Mouse (Mus musculus): Measurements from ENCODE around the gene Traf3ip1. TPM values are rescaled to one million over a fixed set of nuclear protein-coding genes. Genes with fewer than 3 reads are reported as not detected.

Traf3ip1 gene
- total and polyA plus RNA-seq, 3 experiments, result 13.6 to 19.6 TPM; not detected in 1

DNA sequence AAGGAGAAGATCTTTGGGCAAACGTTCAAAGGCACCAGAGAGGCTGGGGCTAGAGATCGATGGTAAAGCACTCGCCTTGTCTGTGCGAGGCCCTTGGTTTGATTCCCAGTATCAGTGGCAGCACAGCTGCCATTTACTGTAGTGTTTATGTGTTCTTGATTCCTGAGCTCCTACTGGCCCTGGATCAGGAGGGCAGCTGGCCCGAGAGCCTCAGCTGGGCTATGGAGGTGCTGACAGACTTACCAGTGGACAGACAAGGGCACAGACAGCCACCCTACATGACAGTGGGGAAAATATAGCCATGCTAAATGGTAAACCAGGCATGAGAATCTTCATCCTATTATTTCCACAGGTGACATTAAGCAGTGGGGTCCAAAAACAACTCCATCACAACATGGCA lies 43.6 kb upstream of the Traf3ip1 start:
- H3K9ac ChIP-seq (ENCODE audit: control insufficient read depth, low read depth, low read length, poor library complexity, severe bottlenecking), result no peak overlapping the region
- H3K27me3 ChIP-seq (ENCODE audit: control insufficient read depth in 1 of 2, insufficient read depth in 2 of 2, low read length in 2 of 2), result no peaks in the 10 kb centered on the region
- no peaks in the 10 kb centered on the region for H3K9me3 ChIP-seq (replicated peaks; ENCODE audit: insufficient read depth, low read length)
- no peak for TF ChIP-seq POLR2A (IDR thresholded peaks at IDR 0.05; ENCODE audit: control insufficient read depth in 1 of 2, insufficient read depth in 1 of 2, low read depth in 1 of 2, low read length in 2 of 2, poor library complexity in 1 of 2)
- TF ChIP-seq ETS1 (IDR thresholded peaks at IDR 0.05; ENCODE audit: low read depth, low read length), result no peak
- TF ChIP-seq NRF1 (IDR thresholded peaks at IDR 0.05; ENCODE audit: insufficient read depth, low read depth, low read length, poor library complexity, severe bottlenecking), result no peak
- TF ChIP-seq MXI1 (IDR thresholded peaks at IDR 0.05; ENCODE audit: low read depth, low read length), result no peak
- no peak for TF ChIP-seq POLR2AphosphoS5 (IDR thresholded peaks at IDR 0.05; ENCODE audit: borderline replicate concordance, low read depth, low read length)
- no peak for TF ChIP-seq UBTF (IDR thresholded peaks at IDR 0.05; ENCODE audit: borderline replicate concordance, insufficient read depth, low read depth, low read length)
- TF ChIP-seq USF1 (IDR thresholded peaks at IDR 0.05; ENCODE audit: low read depth, low read length), result no peak
- TF ChIP-seq MYB (IDR thresholded peaks at IDR 0.05; ENCODE audit: low read depth, low read length), result no peak
- TF ChIP-seq CHD2 (IDR thresholded peaks at IDR 0.05; ENCODE audit: low read length), result no peak
- TF ChIP-seq ELF1 (IDR thresholded peaks at IDR 0.05; ENCODE audit: low read depth, low read length), result no peak
- no peak for TF ChIP-seq ZC3H11A (IDR thresholded peaks at IDR 0.05; ENCODE audit: low read depth, low read length)
- TF ChIP-seq SIN3A (IDR thresholded peaks at IDR 0.05; ENCODE audit: low read length), result no peak
- TF ChIP-seq ZMIZ1 (IDR thresholded peaks at IDR 0.05; ENCODE audit: low read depth, low read length), result no peak
- peaks cover 3% of the 10 kb centered on the region for H3K79me2 ChIP-seq (ENCODE audit: control insufficient read depth, insufficient read depth, low read length, poor library complexity)
- no peak overlapping the region for H3K4me3 ChIP-seq (ENCODE audit: control insufficient read depth in 1 of 2, insufficient read depth in 1 of 2, low read depth in 2 of 2, low read length in 2 of 2)
- DNase-seq (ENCODE audit: low read depth, low spot score), result no peak
- no peak overlapping the region for H3K27ac ChIP-seq (ENCODE audit: control insufficient read depth, low read depth, low read length)
- peaks cover 3 to 30% of the 10 kb centered on the region in 2 experiments; a peak in 3 of 4 replicates for H3K4me1 ChIP-seq (ENCODE audit: control insufficient read depth in 1 of 2, insufficient read depth in 2 of 2, low read length in 2 of 2)
- peaks cover 5 to 26% of the 10 kb centered on the region in 2 experiments for H3K36me3 ChIP-seq (ENCODE audit: control insufficient read depth in 1 of 2, insufficient read depth in 2 of 2, low read length in 2 of 2)

DNA sequence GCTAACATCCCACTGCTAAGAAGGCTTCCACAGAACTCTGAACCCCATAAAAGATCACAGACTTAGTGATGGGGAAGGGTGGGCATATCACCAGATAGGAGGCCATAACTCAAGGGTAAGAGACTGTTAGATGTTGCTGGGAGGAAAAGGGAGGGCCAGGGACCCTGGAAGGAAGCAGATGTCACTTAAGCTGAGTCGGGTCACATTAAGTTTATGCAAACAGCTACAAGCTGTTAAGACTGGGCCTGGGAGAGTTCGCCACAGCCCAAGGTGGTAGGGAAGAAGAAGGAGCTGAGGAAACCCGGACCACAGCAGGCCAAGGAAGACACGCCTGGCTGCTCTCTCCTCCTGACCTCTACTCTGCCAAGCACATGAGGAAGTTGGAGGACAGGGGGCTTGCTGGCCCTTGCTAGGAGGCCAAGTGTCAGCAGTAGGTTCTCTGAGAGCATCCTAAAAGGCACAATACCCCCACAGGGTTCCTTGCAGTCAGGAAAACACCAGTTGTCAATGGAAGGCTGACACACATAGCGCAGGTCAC lies 42.8 kb upstream of the Traf3ip1 start:
- TF ChIP-seq MAFK (IDR thresholded peaks at IDR 0.05; ENCODE audit: borderline replicate concordance, low read depth, low read length) (no peak), POLR2A (IDR thresholded peaks at IDR 0.05; ENCODE audit: control insufficient read depth in 1 of 2, insufficient read depth in 1 of 2, low read depth in 1 of 2, low read length in 2 of 2, poor library complexity in 1 of 2) (no peak), ZMIZ1 (IDR thresholded peaks at IDR 0.05; ENCODE audit: low read depth, low read length) (no peak), BHLHE40 (IDR thresholded peaks at IDR 0.05; ENCODE audit: borderline replicate concordance, low read depth, low read length) (no peak), RCOR1 (IDR thresholded peaks at IDR 0.05; ENCODE audit: low read depth, low read length) (no peak), TBP (IDR thresholded peaks at IDR 0.05; ENCODE audit: low read depth, low read length) (no peak), POLR2AphosphoS5 (IDR thresholded peaks at IDR 0.05; ENCODE audit: borderline replicate concordance, low read depth, low read length) (no peak), MYB (IDR thresholded peaks at IDR 0.05; ENCODE audit: low read depth, low read length) (no peak), NRF1 (IDR thresholded peaks at IDR 0.05; ENCODE audit: insufficient read depth, low read depth, low read length, poor library complexity, severe bottlenecking) (no peak), JUND (IDR thresholded peaks at IDR 0.05; ENCODE audit: low read depth, low read length) (no peak), ZC3H11A (IDR thresholded peaks at IDR 0.05; ENCODE audit: low read depth, low read length) (no peak), MEF2A (IDR thresholded peaks at IDR 0.05; ENCODE audit: extremely low read depth, insufficient replicate concordance, low read depth, low read length, poor library complexity, severe bottlenecking) (no peak), CHD1 (IDR thresholded peaks at IDR 0.05; ENCODE audit: low read depth, low read length) (no peak), RAD21 (IDR thresholded peaks at IDR 0.05; ENCODE audit: low read depth, low read length) (no peak), CTCF (IDR thresholded peaks at IDR 0.05 in 2 of 3, conservative IDR thresholded peaks at IDR 0.05 in 1 of 3; ENCODE audit: control insufficient read depth in 1 of 3, insufficient read depth in 1 of 3, low read depth in 2 of 3, low read length in 3 of 3, poor library complexity in 1 of 3, severe bottlenecking in 1 of 3) (no peak)
- H3K9me3 ChIP-seq (replicated peaks; ENCODE audit: insufficient read depth, low read length), result no peaks in the 10 kb centered on the region
- DNase-seq (ENCODE audit: low read depth, low spot score), result no peak
- H3K9ac ChIP-seq (ENCODE audit: control insufficient read depth, low read depth, low read length, poor library complexity, severe bottlenecking), result no peak overlapping the region
- H3K27me3 ChIP-seq (ENCODE audit: control insufficient read depth in 1 of 2, insufficient read depth in 2 of 2, low read length in 2 of 2), result no peaks in the 10 kb centered on the region
- H3K27ac ChIP-seq (ENCODE audit: control insufficient read depth, low read depth, low read length), result no peak overlapping the region
- no peak overlapping the region for H3K4me3 ChIP-seq (ENCODE audit: control insufficient read depth in 1 of 2, insufficient read depth in 1 of 2, low read depth in 2 of 2, low read length in 2 of 2)
- peaks cover 5 to 26% of the 10 kb centered on the region in 2 experiments for H3K36me3 ChIP-seq (ENCODE audit: control insufficient read depth in 1 of 2, insufficient read depth in 2 of 2, low read length in 2 of 2)
- H3K79me2 ChIP-seq (ENCODE audit: control insufficient read depth, insufficient read depth, low read length, poor library complexity), result peaks cover 3% of the 10 kb centered on the region
- peaks cover 3 to 30% of the 10 kb centered on the region in 2 experiments; a peak in 3 of 4 replicates for H3K4me1 ChIP-seq (ENCODE audit: control insufficient read depth in 1 of 2, insufficient read depth in 2 of 2, low read length in 2 of 2)

Data from MEL (cell line).